Mouse (Mus musculus): ENCODE measurements around the gene Tmem88b. TPM values are rescaled to one million over a fixed set of nuclear protein-coding genes. Genes with fewer than 3 reads are reported as not detected.
A peak's percentile ranks its signal among the peaks of the same experiment; 100 is the strongest.
"Not testable (repeated sequence)": the region's sequence is repeated elsewhere in the genome, so short reads cannot be mapped to it uniquely, and the experiment has no call there.

The Tmem88b gene
- polyA plus RNA-seq, 1 experiment from 2014 or later, result 0.92 TPM

GRCm38 (mm10) chr4:155740681-155741080 is 45.0 kb downstream of the Tmem88b start:
- H3K36me3 ChIP-seq (ENCODE audit: control insufficient read depth, insufficient read depth, low read length), result peaks cover 66% of the 10 kb centered on the region
- WGBS, result 85% methylated on average over 10 of the region's 10 CpGs
- not testable (repeated sequence) for H3K4me3 ChIP-seq (ENCODE audit: low read depth, low read length); H3K9ac ChIP-seq (ENCODE audit: low read depth, low read length); H3K4me1 ChIP-seq (ENCODE audit: control insufficient read depth, insufficient read depth, low read length); DNase-seq (ENCODE audit: low spot score); H3K27ac ChIP-seq (replicated peaks; ENCODE audit: low read depth, low read length); H3K9me3 ChIP-seq (ENCODE audit: control insufficient read depth, low read length); H3K4me2 ChIP-seq (ENCODE audit: low read depth, low read length); H3K27me3 ChIP-seq (replicated peaks; ENCODE audit: control insufficient read depth, insufficient read depth, low read length); ATAC-seq (ENCODE audit: low read depth)

DNA sequence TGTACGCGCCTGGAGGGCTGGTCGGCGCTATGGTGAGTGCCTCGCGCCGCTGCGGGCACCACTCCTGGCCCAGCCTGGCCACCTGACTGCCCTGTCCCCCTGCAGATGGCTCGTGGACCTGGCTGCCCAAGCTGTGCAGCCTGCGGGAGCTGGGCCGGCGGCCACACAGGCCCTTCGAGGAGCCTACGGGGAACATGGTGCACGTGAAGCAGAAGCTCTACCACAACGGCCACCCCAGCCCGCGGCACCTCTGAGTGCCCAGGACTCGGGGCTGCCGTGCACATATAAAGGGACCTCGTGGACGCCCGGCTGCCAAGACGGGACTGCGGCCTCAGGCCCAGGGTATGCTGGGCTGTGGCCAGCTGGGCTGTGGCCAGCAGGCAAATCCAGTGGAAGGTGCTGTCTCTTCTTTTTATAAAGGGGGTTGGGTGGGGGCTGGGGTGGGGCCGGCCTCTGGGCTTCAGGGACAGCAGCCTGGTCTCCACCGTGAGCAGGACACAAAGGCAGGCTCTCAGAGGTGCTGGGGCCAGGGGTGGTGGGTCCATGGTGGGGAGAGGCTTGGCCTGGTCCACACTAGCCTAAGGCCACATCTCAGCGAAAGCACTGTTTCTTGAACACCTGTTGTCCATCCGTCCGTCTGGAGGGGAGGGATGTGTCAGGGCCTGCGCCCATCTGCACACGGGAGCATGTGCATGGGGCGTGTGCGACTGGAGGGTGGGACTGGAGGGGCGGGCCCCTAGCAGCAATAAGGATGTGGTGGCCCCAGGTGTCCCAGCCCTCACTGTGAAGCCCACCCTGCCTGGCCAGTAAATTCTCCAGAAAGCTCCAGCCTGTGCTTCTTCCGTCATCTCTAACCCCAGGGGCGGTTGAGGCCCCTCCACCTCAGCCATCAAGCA is 45.7 kb downstream of the Tmem88b start:
- WGBS, result 84% methylated on average over 36 of the region's 37 CpGs
- Histone ChIP-seq H3K27ac (replicated peaks; ENCODE audit: low read depth, low read length) (no peak overlapping the region), H3K9me3 (ENCODE audit: control insufficient read depth, low read length) (no peaks in the 10 kb centered on the region), H3K4me2 (ENCODE audit: low read depth, low read length) (no peak overlapping the region), H3K4me3 (ENCODE audit: low read depth, low read length) (no peak overlapping the region), H3K36me3 (ENCODE audit: control insufficient read depth, insufficient read depth, low read length) (peaks cover 60% of the 10 kb centered on the region), H3K27me3 (replicated peaks; ENCODE audit: control insufficient read depth, insufficient read depth, low read length) (no peaks in the 10 kb centered on the region), H3K9ac (ENCODE audit: low read depth, low read length) (no peak overlapping the region), H3K4me1 (ENCODE audit: control insufficient read depth, insufficient read depth, low read length) (peaks cover 6% of the 10 kb centered on the region)
- DNase-seq (ENCODE audit: low spot score) (no peak), ATAC-seq (ENCODE audit: low read depth) (no peak)

GRCm38 (mm10) chr4:155739152-155739551 is 46.5 kb downstream of the Tmem88b start:
- no peak for DNase-seq (ENCODE audit: low spot score)
- H3K9ac ChIP-seq (ENCODE audit: low read depth, low read length), result no peak overlapping the region; the same call in 1 of the 2 replicates
- peaks cover 55% of the 10 kb centered on the region for H3K36me3 ChIP-seq (ENCODE audit: control insufficient read depth, insufficient read depth, low read length)
- H3K4me1 ChIP-seq (ENCODE audit: control insufficient read depth, insufficient read depth, low read length), result peaks cover 6% of the 10 kb centered on the region
- no peaks in the 10 kb centered on the region for H3K9me3 ChIP-seq (ENCODE audit: control insufficient read depth, low read length)
- H3K4me2 ChIP-seq (ENCODE audit: low read depth, low read length), result no peak overlapping the region
- ATAC-seq (ENCODE audit: low read depth), result no peak
- H3K27me3 ChIP-seq (replicated peaks; ENCODE audit: control insufficient read depth, insufficient read depth, low read length), result no peaks in the 10 kb centered on the region
- H3K4me3 ChIP-seq (ENCODE audit: low read depth, low read length), result no peak overlapping the region
- 82% methylated on average over 6 of the region's 6 CpGs for WGBS
- H3K27ac ChIP-seq (replicated peaks; ENCODE audit: low read depth, low read length), result no peak overlapping the region

- no peak overlapping the region for H3K4me2 ChIP-seq (ENCODE audit: low read depth, low read length)
- H3K27me3 ChIP-seq (replicated peaks; ENCODE audit: control insufficient read depth, insufficient read depth, low read length), result no peaks in the 10 kb centered on the region
- H3K36me3 ChIP-seq (ENCODE audit: control insufficient read depth, insufficient read depth, low read length), result peaks cover 46% of the 10 kb centered on the region
- DNase-seq (ENCODE audit: low spot score), result no peak
- H3K4me1 ChIP-seq (ENCODE audit: control insufficient read depth, insufficient read depth, low read length), result peaks cover 10% of the 10 kb centered on the region
- no peak overlapping the region for H3K27ac ChIP-seq (replicated peaks; ENCODE audit: low read depth, low read length)
- no peak for ATAC-seq (ENCODE audit: low read depth)
- H3K4me3 ChIP-seq (ENCODE audit: low read depth, low read length), result no peak overlapping the region
- no peak overlapping the region for H3K9ac ChIP-seq (ENCODE audit: low read depth, low read length)
- 53% methylated on average over 8 of the region's 8 CpGs for WGBS
- H3K9me3 ChIP-seq (ENCODE audit: control insufficient read depth, low read length), result no peaks in the 10 kb centered on the region
Measured at GRCm38 (mm10) chr4:155738262-155738661, 47.4 kb downstream of the Tmem88b start.

GRCm38 (mm10) chr4:155736421-155736820 is 49.3 kb downstream of the Tmem88b start:
- WGBS, result 91% methylated on average over 5 of the region's 5 CpGs
- Histone ChIP-seq H3K36me3 (ENCODE audit: control insufficient read depth, insufficient read depth, low read length) (peaks cover 47% of the 10 kb centered on the region; the same call in 1 of the 2 replicates), H3K27ac (replicated peaks; ENCODE audit: low read depth, low read length) (no peak overlapping the region), H3K27me3 (replicated peaks; ENCODE audit: control insufficient read depth, insufficient read depth, low read length) (no peaks in the 10 kb centered on the region), H3K4me3 (ENCODE audit: low read depth, low read length) (no peak overlapping the region; the same call in 1 of the 2 replicates), H3K4me2 (ENCODE audit: low read depth, low read length) (peak overlapping the region; percentile 78), H3K9me3 (ENCODE audit: control insufficient read depth, low read length) (no peaks in the 10 kb centered on the region), H3K4me1 (ENCODE audit: control insufficient read depth, insufficient read depth, low read length) (peaks cover 10% of the 10 kb centered on the region), H3K9ac (ENCODE audit: low read depth, low read length) (no peak overlapping the region)
- DNase-seq (ENCODE audit: low spot score) (no peak), ATAC-seq (ENCODE audit: low read depth) (no peak)

DNA sequence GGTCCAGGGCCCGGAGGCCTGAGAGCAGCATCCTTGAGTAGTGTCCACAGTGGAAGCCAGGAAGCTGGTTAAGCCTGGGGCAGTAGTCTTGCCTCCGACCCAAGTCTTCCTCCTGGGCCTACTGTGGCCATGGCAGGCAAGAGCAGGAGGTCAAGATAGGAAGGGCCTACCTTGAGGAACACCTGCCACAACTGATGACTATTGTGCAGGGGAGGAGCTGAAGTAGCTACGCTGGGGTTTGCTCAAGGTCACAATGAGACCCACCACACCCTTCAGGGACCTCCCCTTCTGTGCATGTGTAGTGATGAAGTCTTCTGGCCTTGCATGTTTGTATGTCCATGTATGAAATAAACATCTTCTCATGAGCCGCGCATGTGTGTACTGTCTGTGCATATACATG is 49.9 kb downstream of the Tmem88b start:
- 73% methylated on average over 5 of the region's 5 CpGs for WGBS
- peaks cover 44% of the 10 kb centered on the region; the same call in 1 of the 2 replicates for H3K36me3 ChIP-seq (ENCODE audit: control insufficient read depth, insufficient read depth, low read length)
- ATAC-seq (ENCODE audit: low read depth), result no peak
- H3K4me2 ChIP-seq (ENCODE audit: low read depth, low read length), result peak overlapping the region; percentile 78
- H3K27me3 ChIP-seq (replicated peaks; ENCODE audit: control insufficient read depth, insufficient read depth, low read length), result no peaks in the 10 kb centered on the region
- peak overlapping the region; percentile 79 for H3K4me3 ChIP-seq (ENCODE audit: low read depth, low read length)
- peak overlapping the region; percentile 91 for H3K9ac ChIP-seq (ENCODE audit: low read depth, low read length)
- H3K4me1 ChIP-seq (ENCODE audit: control insufficient read depth, insufficient read depth, low read length), result peaks cover 10% of the 10 kb centered on the region
- no peak overlapping the region for H3K27ac ChIP-seq (replicated peaks; ENCODE audit: low read depth, low read length)
- H3K9me3 ChIP-seq (ENCODE audit: control insufficient read depth, low read length), result no peaks in the 10 kb centered on the region
- DNase-seq (ENCODE audit: low spot score), result no peak

DNA sequence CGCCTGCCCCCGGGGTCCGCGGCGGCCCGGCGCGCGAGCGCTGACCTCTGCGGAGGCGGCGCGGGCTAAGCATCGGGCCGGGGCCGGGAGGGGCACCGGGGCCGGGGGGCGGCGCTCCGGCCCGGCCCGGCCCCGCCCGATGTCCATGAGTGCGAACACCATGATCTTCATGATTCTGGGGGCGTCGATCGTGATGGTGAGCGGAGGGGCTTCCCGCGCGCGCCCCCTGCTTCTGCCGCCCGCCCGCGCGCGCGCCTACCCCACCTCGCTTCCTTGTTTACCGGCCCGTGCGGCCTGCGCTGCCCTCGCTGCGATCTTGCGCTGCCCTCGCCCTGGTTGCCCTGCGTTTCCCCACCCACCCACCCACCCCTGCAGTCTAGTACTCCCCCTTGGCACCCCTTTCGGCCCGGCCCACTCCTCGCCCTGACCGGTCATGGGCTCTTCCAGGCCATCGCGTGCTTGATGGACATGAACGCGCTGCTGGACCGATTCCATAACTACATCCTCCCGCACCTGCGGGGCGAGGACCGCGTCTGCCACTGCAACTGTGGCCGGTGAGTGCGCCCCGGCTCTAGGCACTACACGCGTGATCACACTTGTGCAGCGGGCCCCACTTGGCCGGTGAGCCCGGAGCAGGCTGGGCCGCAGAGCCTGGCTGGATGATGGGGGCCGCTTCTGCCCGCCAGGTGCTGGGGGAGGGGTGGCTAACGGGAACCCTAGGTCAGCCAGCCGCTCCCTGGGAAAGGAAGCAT is 50.5 kb downstream of the Tmem88b start:
- DNase-seq (ENCODE audit: low spot score), result peak; percentile 64
- peaks cover 39% of the 10 kb centered on the region; the same call in 1 of the 2 replicates for H3K36me3 ChIP-seq (ENCODE audit: control insufficient read depth, insufficient read depth, low read length)
- H3K27me3 ChIP-seq (replicated peaks; ENCODE audit: control insufficient read depth, insufficient read depth, low read length), result no peaks in the 10 kb centered on the region
- peaks cover 10% of the 10 kb centered on the region for H3K4me1 ChIP-seq (ENCODE audit: control insufficient read depth, insufficient read depth, low read length)
- H3K4me3 ChIP-seq (ENCODE audit: low read depth, low read length), result peak overlapping the region; percentile 79
- H3K9me3 ChIP-seq (ENCODE audit: control insufficient read depth, low read length), result no peaks in the 10 kb centered on the region
- under 1% methylated on average over 25 of the region's 79 CpGs for WGBS
- H3K4me2 ChIP-seq (ENCODE audit: low read depth, low read length), result peak overlapping the region; percentile 78
- peak; percentile 71 for ATAC-seq (ENCODE audit: low read depth)
- H3K27ac ChIP-seq (replicated peaks; ENCODE audit: low read depth, low read length), result peak overlapping the region; percentile 84
- H3K9ac ChIP-seq (ENCODE audit: low read depth, low read length), result peak overlapping the region; percentile 91

DNA sequence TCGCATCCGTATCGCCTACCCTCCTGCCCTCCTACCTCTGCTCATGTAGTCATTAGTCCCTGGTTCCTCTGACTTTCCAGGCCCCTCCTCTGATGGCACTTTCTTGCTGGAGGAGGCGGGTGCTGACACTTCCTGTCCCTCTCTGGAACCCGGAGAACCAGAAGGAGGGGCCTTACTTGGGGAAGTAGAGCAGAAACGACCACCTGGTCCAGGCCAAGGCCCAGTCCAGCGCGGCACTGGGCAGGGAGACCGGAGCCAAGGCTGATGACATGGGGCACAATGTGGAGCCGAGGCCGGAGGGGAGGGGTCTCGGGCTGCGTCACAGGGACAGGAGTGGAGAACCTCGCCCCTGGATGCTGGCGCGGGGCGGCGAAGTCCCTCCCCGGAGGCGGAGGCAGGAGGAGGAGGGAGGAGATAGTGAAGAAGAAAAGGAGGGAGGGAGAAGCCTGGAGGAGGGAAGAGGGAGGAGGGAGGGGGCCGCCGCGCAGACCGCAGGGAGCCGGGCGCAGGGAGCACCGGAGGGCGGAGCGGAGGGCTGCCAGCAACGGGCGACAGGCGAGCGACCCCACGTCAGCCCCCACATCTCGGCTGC is 51.2 kb downstream of the Tmem88b start, which contains the start of gene Tmem240:
TSS of gene Tmem240 (plus strand) at position 451 of the 592 bp plus-strand sequence.
- ATAC-seq (ENCODE audit: low read depth), result peak; percentile 91
- peak within 1 kb of the TSS; percentile 79 for H3K4me3 ChIP-seq (ENCODE audit: low read depth, low read length)
- peak within 1 kb of the TSS; percentile 84 for H3K27ac ChIP-seq (replicated peaks; ENCODE audit: low read depth, low read length)
- peaks cover 36% of the 10 kb centered on the region; the same call in 1 of the 2 replicates for H3K36me3 ChIP-seq (ENCODE audit: control insufficient read depth, insufficient read depth, low read length)
- H3K9me3 ChIP-seq (ENCODE audit: control insufficient read depth, low read length), result no peaks in the 10 kb centered on the region
- peaks cover 10% of the 10 kb centered on the region for H3K4me1 ChIP-seq (ENCODE audit: control insufficient read depth, insufficient read depth, low read length)
- peak within 1 kb of the TSS; percentile 91 for H3K9ac ChIP-seq (ENCODE audit: low read depth, low read length)
- DNase-seq (ENCODE audit: low spot score), result peak; percentile 96
- H3K27me3 ChIP-seq (replicated peaks; ENCODE audit: control insufficient read depth, insufficient read depth, low read length), result no peaks in the 10 kb centered on the region
- WGBS, result 0% methylated on average over 25 of the region's 35 CpGs
- H3K4me2 ChIP-seq (ENCODE audit: low read depth, low read length), result peak within 1 kb of the TSS; percentile 78

All from embryonic facial prominence, embryonic 14.5 days (tissue).